Mouse (Mus musculus) hindbrain, embryonic 11.5 days (tissue): ENCODE data around the gene Krtcap3. TPM values are rescaled to one million over a fixed set of nuclear protein-coding genes. Genes with fewer than 3 reads are reported as not detected.

Experiments used
- ATAC-seq: fragments of 200-750 bp; cut with Nextera tagmentation; 2 replicates; pipeline ENCODE4 v1.8.0; 2017; ENCODE audit warnings: mild to moderate bottlenecking, moderate TSS enrichment, moderate library complexity; ENCODE audit not compliant: low FRiP score
- DNase-seq: peaks from one replicate; pipeline ENCODE4 v3.0.0-alpha.2; 2015; ENCODE audit warnings: low spot score
- H3K27ac ChIP-seq: fragments of 300-500 bp; sonication (generic); 2 replicates; pipeline ENCODE4 v1.5.1; 2014; ENCODE audit warnings: mild to moderate bottlenecking, low read depth, low read length
- H3K27me3 ChIP-seq: fragments of 300-500 bp; sonication (generic); 2 replicates; pipeline ENCODE4 v1.6.1; 2014; ENCODE audit warnings: mild to moderate bottlenecking, low read length, moderate library complexity, mixed read lengths; ENCODE audit not compliant: control insufficient read depth, insufficient read depth
- H3K36me3 ChIP-seq: fragments of 300-500 bp; sonication (generic); 2 replicates; pipeline ENCODE4 v1.6.1; 2014; ENCODE audit warnings: mild to moderate bottlenecking, low read length, moderate library complexity, mixed read lengths; ENCODE audit not compliant: control insufficient read depth, insufficient read depth
- H3K4me1 ChIP-seq: fragments of 300-500 bp; sonication (generic); replicated peaks from 2 replicates; pipeline ENCODE4 v1.6.1; 2014; ENCODE audit warnings: low read length, mixed read lengths; ENCODE audit not compliant: control insufficient read depth, insufficient read depth
- H3K4me2 ChIP-seq: fragments of 300-500 bp; sonication (generic); replicated peaks from 2 replicates; pipeline ENCODE4 v1.6.1; 2014; ENCODE audit warnings: mild to moderate bottlenecking, low read depth, low read length
- H3K4me3 ChIP-seq: fragments of 300-500 bp; sonication (generic); 2 replicates; pipeline ENCODE4 v1.5.1; 2014; ENCODE audit warnings: low read depth, low read length
- H3K9ac ChIP-seq: fragments of 300-500 bp; sonication (generic); 2 replicates; pipeline ENCODE4 v1.6.1; 2014; ENCODE audit warnings: low read depth, low read length
- H3K9me3 ChIP-seq: fragments of 300-500 bp; sonication (generic); 2 replicates; pipeline ENCODE4 v1.6.1; 2016; ENCODE audit warnings: low read length; ENCODE audit not compliant: control insufficient read depth
- WGBS: fragments of 180-500 bp; shearing (Covaris S2); extraction: QIAGEN DNeasy Blood & Tissue Kit; methylation state at CpG from one replicate; pipeline ENCODE4 v1.1.7; 2014; 5-methylcytosine and 5-hydroxymethylcytosine counted together
- polyA plus RNA-seq: library from polyadenylated mRNA; unstranded; fragments of >200 nt; fragmentation: Nextera tagmentation; extraction: Ambion mirVana; gene quantifications from 2 replicates; pipeline ENCODE4 v1.2.1, GENCODE M21; 2014

Gene Krtcap3
- polyA plus RNA-seq, 1 experiment from 2014 or later: 3.4 TPM

GRCm38 (mm10) chr5:31219474-31219873 lies 32.0 kb upstream of the Krtcap3 start:
- no peaks in the 10 kb centered on the region for H3K27me3 ChIP-seq
- H3K36me3 ChIP-seq: no peaks in the 10 kb centered on the region
- WGBS: 1% methylated on average over 11 of the region's 11 CpGs
- H3K4me1 ChIP-seq: no peaks in the 10 kb centered on the region
- H3K4me3 ChIP-seq: peak overlapping the region; percentile 91
- no peaks in the 10 kb centered on the region for H3K9me3 ChIP-seq
- H3K9ac ChIP-seq: peak overlapping the region; percentile 87
- ATAC-seq (no peak), DNase-seq (no peak)
- H3K4me2 ChIP-seq: peak overlapping the region; percentile 70
- no peak overlapping the region for H3K27ac ChIP-seq

GRCm38 (mm10) chr5:31219911-31220447 lies 31.5 kb upstream of the Krtcap3 start:
- peak; percentile 75 for DNase-seq
- no peaks in the 10 kb centered on the region for H3K27me3 ChIP-seq
- WGBS: under 1% methylated on average over 40 of the region's 40 CpGs

DNA sequence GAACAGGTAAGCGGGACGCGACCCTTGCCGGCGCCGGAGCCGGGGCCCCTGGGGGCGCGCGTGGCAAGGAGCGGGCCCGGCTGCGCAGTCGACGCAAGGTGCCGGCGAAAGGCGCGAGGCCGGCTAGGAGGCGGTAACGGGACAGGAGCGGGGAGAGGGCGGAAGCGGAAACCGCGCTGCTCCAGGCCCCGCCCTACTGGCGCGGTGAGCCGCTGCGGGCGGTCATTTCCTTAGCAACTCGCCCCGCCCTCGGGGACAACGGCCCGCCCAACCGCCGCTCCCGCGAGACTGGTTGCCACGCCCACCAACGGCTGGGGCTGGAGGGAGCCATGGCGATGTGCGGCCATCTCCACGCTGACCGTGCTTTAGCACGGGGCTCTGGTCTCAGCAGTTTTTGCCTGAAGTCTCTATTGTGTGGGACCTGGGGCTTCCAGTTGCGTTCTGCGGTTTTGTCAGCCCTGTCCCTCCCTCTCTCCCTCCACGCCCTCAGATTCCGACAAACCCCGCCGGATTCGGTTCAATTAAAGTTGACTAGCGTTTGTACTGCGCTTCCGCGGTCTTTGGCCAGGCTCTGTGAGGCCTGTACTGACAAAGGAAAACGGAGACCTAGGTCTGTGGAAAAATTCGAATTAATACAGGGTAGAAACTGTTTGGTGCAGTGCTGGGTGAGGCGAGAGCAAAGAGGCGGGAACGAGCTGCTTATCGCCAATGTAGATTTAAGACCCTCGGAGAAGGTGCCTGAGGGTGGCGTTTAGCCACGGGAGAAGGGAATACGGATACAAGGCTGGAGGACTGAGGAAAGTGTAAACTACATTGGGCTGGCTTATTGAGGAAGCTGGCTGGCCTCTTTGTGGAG lies 30.8 kb upstream of the Krtcap3 start, which contains the start of gene Ppm1g:
TSS of gene Ppm1g (minus strand) at position 240 of the 856 bp plus-strand sequence.
- Histone ChIP-seq H3K4me3 (peak within 1 kb of the TSS; percentile 91), H3K4me1 (no peaks in the 10 kb centered on the region), H3K9me3 (no peaks in the 10 kb centered on the region), H3K9ac (peak within 1 kb of the TSS; percentile 87), H3K27ac (peak within 1 kb of the TSS; percentile 90), H3K36me3 (no peaks in the 10 kb centered on the region), H3K27me3 (no peaks in the 10 kb centered on the region), H3K4me2 (peak within 1 kb of the TSS; percentile 70)
- peak; percentile 99 for DNase-seq
- under 1% methylated on average over 57 of the region's 70 CpGs for WGBS
- ATAC-seq: peak; percentile 97

More at GRCm38 (mm10) chr5:31219911-31220447, 31.5 kb upstream of the Krtcap3 start:
- peak overlapping the region; percentile 91 for H3K4me3 ChIP-seq
- H3K4me2 ChIP-seq: peak overlapping the region; percentile 70
- peak overlapping the region; percentile 90 for H3K27ac ChIP-seq
- H3K9me3 ChIP-seq: no peaks in the 10 kb centered on the region
- no peaks in the 10 kb centered on the region for H3K4me1 ChIP-seq
- ATAC-seq: peak; percentile 79
- peak overlapping the region; percentile 87 for H3K9ac ChIP-seq
- H3K36me3 ChIP-seq: no peaks in the 10 kb centered on the region

DNA sequence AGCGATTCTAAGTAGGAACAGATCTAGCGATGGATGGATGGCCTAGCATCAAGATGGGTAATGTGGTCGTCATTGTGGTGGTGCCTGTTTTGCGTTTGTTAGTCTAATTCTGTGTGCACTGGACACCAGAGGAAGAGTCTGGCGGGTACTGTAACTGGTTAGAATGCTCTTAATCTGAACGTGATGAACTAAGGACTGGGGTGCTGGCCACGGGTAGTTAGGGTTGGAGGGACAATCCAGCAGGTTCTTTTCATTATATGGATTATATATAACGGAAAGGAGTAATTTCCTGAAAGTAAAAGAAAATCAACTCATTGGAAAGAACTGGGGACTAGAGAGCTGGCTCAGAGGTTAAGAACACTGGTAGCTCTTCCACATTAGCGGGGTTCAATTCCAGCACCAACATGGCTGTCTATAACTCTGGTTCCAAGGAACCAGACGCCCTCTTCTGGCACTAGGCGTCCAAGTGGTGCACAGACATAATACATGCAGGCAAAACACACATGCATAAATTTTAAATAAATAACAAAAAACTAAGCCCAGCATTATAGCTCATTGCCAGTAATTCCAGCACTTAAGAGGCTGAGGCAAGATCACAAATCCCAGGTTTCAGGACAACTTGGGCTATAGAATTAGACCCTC lies 30.1 kb upstream of the Krtcap3 start:
- H3K27ac ChIP-seq: peak overlapping the region; percentile 85
- ATAC-seq (no peak), DNase-seq (peak; percentile 69)
- H3K9me3 ChIP-seq: no peaks in the 10 kb centered on the region
- no peaks in the 10 kb centered on the region for H3K27me3 ChIP-seq
- peak overlapping the region; percentile 79 for H3K9ac ChIP-seq
- no peaks in the 10 kb centered on the region for H3K4me1 ChIP-seq
- WGBS: 17% methylated on average over 11 of the region's 11 CpGs
- no peaks in the 10 kb centered on the region for H3K36me3 ChIP-seq
- peak overlapping the region; percentile 91 for H3K4me3 ChIP-seq
- peak overlapping the region; percentile 70 for H3K4me2 ChIP-seq

- no peak overlapping the region for H3K4me2 ChIP-seq
- no peak overlapping the region for H3K9ac ChIP-seq
- WGBS: 95% methylated on average over 9 of the region's 9 CpGs
- H3K27me3 ChIP-seq: no peaks in the 10 kb centered on the region
- no peaks in the 10 kb centered on the region for H3K9me3 ChIP-seq
- ATAC-seq (no peak), DNase-seq (no peak)
- H3K36me3 ChIP-seq: no peaks in the 10 kb centered on the region
- no peak overlapping the region for H3K27ac ChIP-seq
- no peaks in the 10 kb centered on the region for H3K4me1 ChIP-seq
- no peak overlapping the region for H3K4me3 ChIP-seq
Measured at GRCm38 (mm10) chr5:31222696-31223095, 28.8 kb upstream of the Krtcap3 start.

DNA sequence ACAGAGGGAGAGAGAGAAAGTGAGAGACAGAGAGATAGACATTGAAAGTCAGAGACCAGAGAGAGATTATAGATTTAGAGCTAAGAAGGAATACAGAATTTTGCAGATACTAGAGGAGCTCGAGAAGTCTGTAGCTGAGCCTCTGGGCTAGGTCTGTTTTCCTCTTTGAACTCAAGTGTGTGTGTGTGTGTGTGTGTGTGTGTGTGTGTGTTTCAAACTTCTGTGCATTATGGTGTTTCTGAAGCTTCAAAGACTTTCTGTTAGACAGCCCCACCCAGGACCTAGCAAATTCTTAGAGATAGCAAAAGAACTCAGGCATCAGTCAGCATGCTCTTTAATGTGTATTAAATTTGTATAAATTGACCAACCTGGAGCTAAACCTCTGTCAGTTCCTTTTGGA lies 24.9 kb upstream of the Krtcap3 start:
- no peak for ATAC-seq
- no peak for DNase-seq
- Histone ChIP-seq H3K9ac (no peak overlapping the region), H3K4me1 (no peaks in the 10 kb centered on the region), H3K36me3 (no peaks in the 10 kb centered on the region), H3K4me2 (no peak overlapping the region), H3K9me3 (no peaks in the 10 kb centered on the region), H3K27ac (no peak overlapping the region), H3K27me3 (no peaks in the 10 kb centered on the region), H3K4me3 (no peak overlapping the region)
- WGBS: 76% methylated on average over 1 of the region's 1 CpGs

- ATAC-seq (peak; percentile 99), DNase-seq (peak; percentile 97)
- Histone ChIP-seq H3K4me2 (peak within 1 kb of the TSS; percentile 78), H3K9ac (peak within 1 kb of the TSS; percentile 92), H3K4me1 (peaks cover 5% of the 10 kb centered on the region; the same call in 1 of the 2 replicates), H3K36me3 (no peaks in the 10 kb centered on the region; the same call in 1 of the 2 replicates), H3K4me3 (peak within 1 kb of the TSS; percentile 92), H3K9me3 (no peaks in the 10 kb centered on the region), H3K27ac (peak within 1 kb of the TSS; percentile 97), H3K27me3 (no peaks in the 10 kb centered on the region)
- WGBS: under 1% methylated on average over 48 of the region's 103 CpGs
Measured at GRCm38 (mm10) chr5:31240637-31241521, 10.6 kb upstream of the Krtcap3 start, which contains the start of the genes Nrbp1 and Gm9970. TSS of gene Nrbp1 (plus strand) at chr5:31240864. TSS of gene Gm9970 (minus strand) at chr5:31241232.

GRCm38 (mm10) chr5:31241522-31242034 lies 9.9 kb upstream of the Krtcap3 start:
- Histone ChIP-seq H3K27me3 (no peaks in the 10 kb centered on the region), H3K4me1 (peaks cover 5% of the 10 kb centered on the region; the same call in 1 of the 2 replicates), H3K27ac (peak overlapping the region; percentile 97), H3K9me3 (no peaks in the 10 kb centered on the region), H3K36me3 (no peaks in the 10 kb centered on the region; the same call in 1 of the 2 replicates), H3K9ac (peak overlapping the region; percentile 92), H3K4me2 (peak overlapping the region; percentile 78), H3K4me3 (peak overlapping the region; percentile 92)
- ATAC-seq (no peak), DNase-seq (no peak)
- under 1% methylated on average over 13 of the region's 13 CpGs for WGBS
